Mouse (Mus musculus) layer of hippocampus, adult 2 months (tissue): ENCODE results near the gene Trim5. TPM values are rescaled to one million over a fixed set of nuclear protein-coding genes. Genes with fewer than 3 reads are reported as not detected.
"Not testable (repeated sequence)": the region's sequence is repeated elsewhere in the genome, so short reads cannot be mapped to it uniquely, and the experiment has no call there.

Source experiments
- DNase-seq, 2 experiments: peaks; one replicate each; pipeline ENCODE4 v3.0.0; 2022; ENCODE audit warnings: low spot score in 2 of 2
- H3K27ac ChIP-seq: fragments of 200-600 bp; 2 replicates; pipeline ENCODE4 v1.8.1; 2022
- H3K4me3 ChIP-seq: fragments of 200-600 bp; 2 replicates; pipeline ENCODE4 v1.8.1; 2022; ENCODE audit warnings: mild to moderate bottlenecking
- CTCF ChIP-seq: fragments of 200-600 bp; conservative IDR thresholded peaks from 2 replicates; pipeline ENCODE4 v1.8.1; 2022; ENCODE audit warnings: antibody characterized with exemption, mild to moderate bottlenecking, moderate library complexity
- long read RNA-seq, 2 experiments: library from polyadenylated mRNA; stranded (forward); transcript quantifications; one replicate each; pipeline ENCODE4 v2.0.0; 2021; ENCODE audit warnings: borderline mapping rate in 2 of 2
- total RNA-seq, 2 experiments: library from RNA; stranded (reverse); gene quantifications; 2 replicates each; pipeline ENCODE4 v1.2.3; 2021

Gene Trim5
- under 1 TPM; 0.49 to 0.76 TPM for total RNA-seq
- long read RNA-seq, experiment 1: 0 reads
- long read RNA-seq, experiment 2: 0 reads

DNA sequence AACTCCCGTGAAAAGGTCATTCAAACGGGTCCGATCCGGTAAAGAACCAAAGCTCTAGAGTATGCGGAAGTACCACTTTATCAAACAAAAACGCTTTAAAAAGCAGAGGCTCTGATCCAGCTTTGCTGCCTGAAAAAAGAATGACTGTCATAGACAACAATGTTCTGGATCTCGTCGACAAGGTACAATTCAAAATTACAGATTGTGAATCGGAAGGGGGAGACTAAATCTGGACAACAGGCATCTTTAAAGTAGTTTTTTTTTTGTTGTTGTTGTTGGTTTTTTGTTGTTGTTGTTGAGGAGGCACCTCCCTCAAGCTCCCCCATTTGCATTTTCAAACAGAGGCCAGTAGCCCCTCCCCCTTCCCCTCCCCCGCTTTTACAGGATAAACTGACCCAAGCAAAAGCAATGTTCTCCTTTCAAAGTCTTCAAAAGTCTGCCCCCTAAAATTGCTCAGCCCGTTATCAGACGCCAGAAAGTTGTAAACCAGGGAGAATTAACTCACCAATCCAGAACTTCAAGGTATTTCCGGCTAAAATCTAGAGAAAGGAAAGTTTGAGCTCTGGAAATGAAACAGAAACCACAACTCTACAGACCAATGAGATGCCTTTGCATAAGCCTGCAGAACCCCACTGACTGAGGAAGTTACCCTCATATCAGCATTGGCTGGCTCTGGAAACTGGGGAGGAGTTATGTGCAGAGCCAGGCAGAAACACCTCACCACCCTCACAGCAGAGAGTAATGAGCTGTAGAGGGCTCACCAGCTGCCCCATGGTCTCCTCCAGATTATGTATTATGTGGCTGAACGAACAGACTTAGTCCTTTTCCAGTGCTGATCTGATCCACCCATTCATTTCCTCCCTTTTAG, at the start of gene Trim5:
Gene Trim5 (minus strand): TSS at position 519 of the 868 bp plus-strand sequence.
- H3K27ac ChIP-seq, DNase-seq: not testable (repeated sequence)
- peak within 1 kb of the TSS; percentile 33; the same call in 1 of the 2 replicates for H3K4me3 ChIP-seq

DNA sequence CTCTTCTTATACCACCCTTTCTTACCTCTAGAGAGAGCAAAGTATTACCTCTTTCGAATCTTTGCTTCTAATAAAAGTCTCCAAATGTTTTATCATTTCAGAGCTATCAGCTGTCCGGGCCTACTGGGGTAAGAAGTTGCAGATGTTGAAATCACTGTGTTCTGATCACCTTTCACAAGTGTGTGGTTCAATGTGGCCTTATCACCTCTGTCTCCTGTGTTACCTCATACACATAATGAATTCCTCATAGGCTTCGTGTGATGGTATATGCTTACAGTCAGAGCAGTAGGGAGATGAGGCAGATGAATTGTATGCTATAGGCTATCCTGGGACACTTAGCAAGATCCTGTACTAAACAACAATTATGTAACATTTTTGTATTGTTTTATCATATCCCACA, 47.7 kb upstream of the Trim5 start:
- H3K27ac ChIP-seq, DNase-seq, H3K4me3 ChIP-seq: not testable (repeated sequence)

DNA sequence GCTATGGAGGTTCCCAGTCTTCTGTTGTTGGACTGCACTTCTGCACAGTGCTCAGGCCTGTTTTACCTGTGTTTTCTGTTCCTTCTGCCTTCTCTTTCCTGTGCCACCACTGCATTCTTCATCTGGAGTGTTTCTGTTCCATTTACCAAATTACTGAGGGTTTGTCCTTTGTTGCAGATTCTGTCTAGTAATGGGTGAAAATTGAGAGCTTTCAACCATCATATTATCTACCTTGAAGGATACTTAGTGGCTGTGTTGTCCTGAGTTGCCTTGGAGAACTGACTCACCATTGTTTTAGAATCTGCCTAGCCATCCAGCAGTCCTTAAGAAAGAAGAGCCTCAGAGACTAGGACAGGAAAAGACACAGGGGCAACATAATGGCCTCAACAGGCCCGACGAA, 41.3 kb upstream of the Trim5 start, which contains the start of gene Trim34b:
Gene Trim34b (plus strand): TSS at position 301 of the 400 bp plus-strand sequence.
- DNase-seq, H3K4me3 ChIP-seq: not testable (repeated sequence)

DNA sequence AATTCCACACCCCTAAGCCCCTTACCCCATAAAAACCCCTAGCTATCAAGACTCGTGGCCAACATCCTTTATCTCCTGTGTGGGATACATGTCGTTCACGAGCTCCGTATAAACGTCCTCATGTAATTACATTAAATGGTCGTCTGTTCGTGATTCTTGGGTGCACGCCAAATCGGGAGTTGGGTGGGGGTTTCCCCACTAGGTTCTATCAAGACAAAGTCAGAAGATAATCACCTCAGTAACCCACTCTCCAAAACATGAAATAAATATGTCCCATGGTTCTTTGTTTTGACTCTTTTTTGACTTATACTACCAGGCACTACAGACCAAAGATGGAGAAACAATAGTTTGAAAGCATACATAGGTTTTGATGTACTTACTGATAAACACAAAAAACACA, 34.1 kb upstream of the Trim5 start:
- Histone ChIP-seq H3K27ac (no peak overlapping the region), H3K4me3 (no peak overlapping the region)
- no peak for DNase-seq
- TF ChIP-seq CTCF: no peak

More for the DNA sequence above, 41.3 kb upstream of the Trim5 start, which contains the start of gene Trim34b:
- H3K27ac ChIP-seq: not testable (repeated sequence)

DNA sequence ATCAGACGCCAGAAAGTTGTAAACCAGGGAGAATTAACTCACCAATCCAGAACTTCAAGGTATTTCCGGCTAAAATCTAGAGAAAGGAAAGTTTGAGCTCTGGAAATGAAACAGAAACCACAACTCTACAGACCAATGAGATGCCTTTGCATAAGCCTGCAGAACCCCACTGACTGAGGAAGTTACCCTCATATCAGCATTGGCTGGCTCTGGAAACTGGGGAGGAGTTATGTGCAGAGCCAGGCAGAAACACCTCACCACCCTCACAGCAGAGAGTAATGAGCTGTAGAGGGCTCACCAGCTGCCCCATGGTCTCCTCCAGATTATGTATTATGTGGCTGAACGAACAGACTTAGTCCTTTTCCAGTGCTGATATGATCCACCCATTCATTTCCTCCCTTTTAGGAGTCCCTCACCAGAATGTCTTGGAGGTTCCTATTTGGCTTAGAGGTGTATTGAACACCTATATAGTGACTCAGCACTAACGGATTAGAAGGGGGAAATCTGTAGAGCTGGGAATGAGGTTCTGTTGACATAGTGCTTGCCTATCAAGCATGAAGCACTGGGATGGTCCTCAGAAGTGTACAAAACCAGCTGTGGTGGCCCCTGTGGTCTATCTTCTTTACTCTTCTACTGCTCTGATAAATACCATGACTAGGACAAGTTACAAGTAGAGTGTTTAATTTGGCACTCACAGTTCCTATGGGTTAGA, 27.6 kb upstream of the Trim5 start, which contains the start of gene Trim12a:
Gene Trim12a (minus strand): TSS at position 98 of the 712 bp plus-strand sequence.
- DNase-seq: not testable (repeated sequence)
- Histone ChIP-seq H3K27ac (peak within 1 kb of the TSS; percentile 46; the same call in 1 of the 2 replicates), H3K4me3 (peak within 1 kb of the TSS; percentile 44)

DNA sequence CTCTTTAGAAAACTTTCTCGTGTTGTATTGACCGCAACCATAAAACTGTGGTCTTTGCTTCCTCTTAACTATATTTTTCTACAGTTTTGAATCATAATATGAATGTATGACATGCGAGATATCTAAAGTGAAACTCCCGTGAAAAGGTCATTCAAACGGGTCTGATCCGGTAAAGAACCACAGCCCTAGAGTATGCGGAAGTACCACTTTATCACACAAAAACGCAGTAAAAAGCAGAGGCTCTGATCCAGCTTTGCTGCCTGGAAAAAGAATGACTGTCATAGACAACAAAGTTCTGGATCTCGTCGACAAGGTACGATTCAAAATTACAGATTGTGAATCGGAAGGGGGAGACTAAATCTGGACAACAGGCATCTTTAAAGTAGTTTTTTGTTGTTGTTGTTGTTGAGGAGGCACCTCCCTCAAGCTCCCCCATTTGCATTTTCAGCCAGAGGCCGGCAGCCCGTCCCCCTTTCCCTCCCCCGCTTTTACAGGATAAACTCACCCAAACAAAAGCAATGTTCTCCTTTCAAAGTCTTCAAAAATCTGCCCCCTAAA, 27.0 kb upstream of the Trim5 start:
- peak overlapping the region; percentile 44 for H3K4me3 ChIP-seq
- no peak for TF ChIP-seq CTCF
- no peak for DNase-seq
- H3K27ac ChIP-seq: peak overlapping the region; percentile 46; the same call in 1 of the 2 replicates

DNA sequence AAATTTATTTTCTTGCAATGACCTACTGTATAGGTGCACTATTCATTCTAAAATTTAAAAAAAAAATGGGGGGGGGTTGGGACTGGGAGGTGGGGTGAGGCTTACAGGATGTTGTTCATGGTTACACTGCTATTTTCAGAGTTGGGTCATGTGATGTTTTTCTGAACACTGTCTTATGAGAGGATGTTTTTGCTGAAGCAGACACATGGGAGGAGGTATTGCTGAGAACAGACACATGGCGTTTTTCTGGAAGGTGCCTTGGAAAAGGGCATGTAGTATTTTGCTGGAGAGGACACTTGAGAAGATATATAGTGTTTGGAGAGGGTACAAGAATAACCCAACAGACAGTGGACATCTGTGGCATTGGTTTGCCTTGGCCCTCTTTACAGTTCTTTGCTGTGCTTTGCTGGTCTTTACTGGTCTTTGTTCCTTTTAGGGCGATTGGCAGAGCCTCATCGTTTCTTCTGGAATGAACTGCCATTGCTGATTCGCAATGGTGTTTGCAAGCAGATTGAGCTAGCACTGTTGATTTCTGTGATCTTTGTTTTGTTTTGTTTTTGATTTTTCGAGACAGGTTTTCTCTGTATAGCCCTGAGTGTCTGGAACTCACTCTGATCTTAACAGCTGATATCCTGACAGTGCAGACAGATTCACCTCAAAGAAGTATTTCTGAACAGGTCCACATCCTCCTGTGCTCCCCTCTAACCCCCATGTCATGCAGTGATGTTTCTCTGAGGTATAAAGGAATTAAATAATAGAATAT, 3.9 kb upstream of the Trim5 start:
- DNase-seq: no peak
- no peak for TF ChIP-seq CTCF

DNA sequence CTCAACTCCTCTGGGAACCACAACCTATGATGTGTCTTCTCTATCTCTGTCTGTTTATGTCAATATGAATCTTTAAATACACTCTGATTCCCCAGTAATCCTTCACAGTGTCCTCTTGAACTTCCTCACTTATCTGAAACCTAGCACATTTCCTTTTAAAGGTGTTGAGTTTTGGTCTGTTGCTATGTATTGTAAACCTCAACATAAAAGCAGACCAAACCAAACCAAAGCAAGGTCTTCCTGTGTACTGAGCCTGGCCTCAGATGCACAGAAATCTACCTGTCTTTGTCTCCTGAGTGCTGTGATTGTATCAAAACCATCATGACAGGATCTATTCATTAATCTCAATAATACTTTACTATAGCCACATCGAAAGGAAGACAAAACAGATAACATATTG, 2.7 kb upstream of the Trim5 start:
- no peak overlapping the region for H3K4me3 ChIP-seq
- no peak overlapping the region for H3K27ac ChIP-seq
- no peak for DNase-seq
- TF ChIP-seq CTCF: no peak

More for the DNA sequence above, 3.9 kb upstream of the Trim5 start:
- no peak overlapping the region for H3K4me3 ChIP-seq
- H3K27ac ChIP-seq: no peak overlapping the region

DNA sequence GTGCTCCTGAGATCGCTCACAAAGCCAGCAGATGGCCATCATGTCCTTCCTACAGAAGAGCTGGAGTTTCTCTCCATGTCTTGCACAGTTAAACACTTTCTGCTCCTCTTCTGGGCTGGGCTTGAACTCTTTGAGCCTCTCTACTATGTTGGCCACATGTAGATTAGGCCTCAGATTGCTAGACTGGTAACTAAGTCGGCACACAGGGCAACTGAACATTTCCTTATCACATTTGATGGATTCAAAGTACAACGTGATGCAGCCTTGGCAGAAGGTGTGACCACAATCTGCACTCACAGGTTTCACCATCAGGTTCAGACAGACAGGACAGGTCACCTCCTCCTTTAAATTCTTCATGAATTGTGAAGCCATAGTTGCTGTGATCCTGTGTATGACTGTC, 8.5 kb downstream of the Trim5 start:
- DNase-seq, H3K27ac ChIP-seq, H3K4me3 ChIP-seq: not testable (repeated sequence)

DNA sequence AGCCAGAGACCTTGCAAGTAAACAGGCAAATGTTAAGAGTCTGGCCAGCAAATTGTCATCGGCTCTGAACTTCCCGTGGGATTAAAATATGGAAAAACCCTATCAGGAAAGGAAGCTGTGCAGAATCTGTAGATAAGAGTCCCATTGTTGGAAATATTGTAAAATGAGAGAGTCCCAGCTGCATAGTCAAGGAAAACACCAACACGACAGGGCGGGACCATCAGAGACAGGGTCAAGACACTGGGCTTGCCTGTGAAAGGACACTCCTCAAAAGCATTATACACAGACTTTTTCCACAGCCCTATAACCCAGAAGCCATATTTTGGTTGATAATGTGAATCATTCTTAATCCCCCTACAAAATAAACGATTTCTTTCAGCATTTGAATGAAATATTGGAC, 22.6 kb downstream of the Trim5 start:
- DNase-seq, H3K4me3 ChIP-seq, H3K27ac ChIP-seq: not testable (repeated sequence)

DNA sequence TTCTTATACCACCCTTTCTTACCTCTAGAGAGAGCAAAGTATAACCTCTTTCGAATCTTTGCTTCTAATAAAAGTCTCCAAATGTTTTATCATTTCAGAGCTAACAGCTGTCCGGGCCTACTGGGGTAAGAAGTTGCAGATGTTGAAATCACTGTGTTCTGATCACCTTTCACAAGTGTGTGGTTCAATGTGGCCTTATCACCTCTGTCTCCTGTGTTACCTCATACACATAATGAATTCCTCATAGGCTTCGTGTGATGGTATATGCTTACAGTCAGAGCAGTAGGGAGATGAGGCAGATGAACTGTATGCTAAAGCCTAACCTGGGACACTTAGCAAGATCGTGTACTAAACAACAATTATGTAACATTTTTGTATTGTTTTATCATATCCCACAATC, 27.5 kb downstream of the Trim5 start:
- not testable (repeated sequence) for DNase-seq, H3K27ac ChIP-seq, H3K4me3 ChIP-seq
